Mouse (Mus musculus) adrenal gland, postnatal 4 days (tissue): ENCODE measurements around the gene Dmrtc2. TPM values are rescaled to one million over a fixed set of nuclear protein-coding genes. Genes with fewer than 3 reads are reported as not detected.
"Not testable (repeated sequence)": the region's sequence is repeated elsewhere in the genome, so short reads cannot be mapped to it uniquely, and the experiment has no call there.

Source experiments
- DNase-seq, 2 experiments: peaks; one replicate each; pipeline ENCODE4 v3.0.0; 2021 to 2022; ENCODE audit warnings: low spot score in 2 of 2, mixed read lengths in 2 of 2
- long read RNA-seq, 2 experiments: library from polyadenylated mRNA; stranded (forward); transcript quantifications; one replicate each; pipeline ENCODE4 v2.0.0; 2021
- total RNA-seq, 2 experiments: library from RNA; stranded (reverse); gene quantifications; 2 replicates each; pipeline ENCODE4 v1.2.3; 2021

The Dmrtc2 gene
- total RNA-seq: under 1 TPM in 1 of 2 experiments, not detected in 1; 0.17 TPM
- long read RNA-seq, experiment 1: 0 reads
- long read RNA-seq, experiment 2: 0 reads

- no peak for DNase-seq
These were observed at the start of gene Dmrtc2, which contains the start of gene Lypd4 for GRCm38 (mm10) chr7:24869532-24870165. TSS of gene Dmrtc2 (plus strand) at chr7:24870057. TSS of gene Lypd4 (minus strand) at chr7:24869941.

- no peak for DNase-seq
These were observed 45.4 kb upstream of the Dmrtc2 start for GRCm38 (mm10) chr7:24824452-24824851.

GRCm38 (mm10) chr7:24827181-24827580 is 42.7 kb upstream of the Dmrtc2 start:
- DNase-seq: no peak

- not testable (repeated sequence) for DNase-seq
These were observed 31.0 kb upstream of the Dmrtc2 start for GRCm38 (mm10) chr7:24838732-24839409.

- no peak for DNase-seq
These were observed 30.4 kb upstream of the Dmrtc2 start for GRCm38 (mm10) chr7:24839410-24839808.

GRCm38 (mm10) chr7:24840331-24840730 is 29.5 kb upstream of the Dmrtc2 start:
- no peak for DNase-seq

GRCm38 (mm10) chr7:24841009-24841408 is 28.8 kb upstream of the Dmrtc2 start:
- no peak for DNase-seq

- DNase-seq: no peak
These were observed 25.7 kb upstream of the Dmrtc2 start for GRCm38 (mm10) chr7:24844144-24844543.

- DNase-seq: no peak
These were observed 24.7 kb upstream of the Dmrtc2 start for GRCm38 (mm10) chr7:24845181-24845580.

- DNase-seq: no peak
These were observed 24.1 kb upstream of the Dmrtc2 start for GRCm38 (mm10) chr7:24845713-24846112.

- not testable (repeated sequence) for DNase-seq
These were observed 23.3 kb upstream of the Dmrtc2 start for GRCm38 (mm10) chr7:24846576-24846975.

- no peak for DNase-seq
These were observed 19.7 kb upstream of the Dmrtc2 start for GRCm38 (mm10) chr7:24850162-24850561.

GRCm38 (mm10) chr7:24850899-24851303 is 19.0 kb upstream of the Dmrtc2 start:
- DNase-seq: no peak

- no peak for DNase-seq
These were observed 18.1 kb upstream of the Dmrtc2 start for GRCm38 (mm10) chr7:24851596-24852325.

- DNase-seq: no peak
These were observed 17.2 kb upstream of the Dmrtc2 start for GRCm38 (mm10) chr7:24852557-24853232.

GRCm38 (mm10) chr7:24853233-24853563 is 16.7 kb upstream of the Dmrtc2 start:
- no peak for DNase-seq

GRCm38 (mm10) chr7:24853695-24854094 is 16.2 kb upstream of the Dmrtc2 start:
- DNase-seq: no peak

- DNase-seq: no peak
These were observed 13.3 kb upstream of the Dmrtc2 start for GRCm38 (mm10) chr7:24856460-24857120.

- no peak for DNase-seq
These were observed 10.6 kb upstream of the Dmrtc2 start for GRCm38 (mm10) chr7:24859234-24859633.

GRCm38 (mm10) chr7:24861913-24862312 is 7.9 kb upstream of the Dmrtc2 start, which contains the start of gene Gm9844:
TSS of gene Gm9844 (plus strand) at chr7:24862213.
- no peak for DNase-seq

- DNase-seq: no peak
These were observed 7.0 kb upstream of the Dmrtc2 start for GRCm38 (mm10) chr7:24862853-24863252.
